ENCODE assay signal across 17 mouse cellular contexts in genomic region chr3:109178705-109179104, GRCm38 (mm10). TPM values are rescaled to one million over a fixed set of nuclear protein-coding genes. Genes with fewer than 3 reads are reported as not detected.
DNase-seq lines count a peak whose midpoint lies in the region; ATAC-seq and TF ChIP-seq lines count a peak whose summit lies in the region.
"Had no signal": no experiment of that assay in that cellular context is flagged by ENCODE, and none has a peak within 500 bp of the region (broad histone marks: within the 10 kb centered on the region; RNA-seq: fewer than 3 reads in every experiment).

No protein-coding gene starts in this region.

- H3K4me2 ChIP-seq in kidney, postnatal 0 days (ENCODE audit: low read length) = no peak overlapping the region
- H3K4me2 ChIP-seq in kidney, embryonic 14.5 days (replicated peaks; ENCODE audit: low read depth, low read length) = no peak overlapping the region
- no peak overlapping the region for H3K4me2 ChIP-seq in forebrain, postnatal 0 days (ENCODE audit: low read depth)

- H3K9ac ChIP-seq in kidney, postnatal 0 days (ENCODE audit: low read depth, low read length) = no peak overlapping the region
- no peak overlapping the region for H3K9ac ChIP-seq in kidney, embryonic 14.5 days (ENCODE audit: low read depth, low read length)
- H3K9ac ChIP-seq in forebrain, postnatal 0 days = no peak overlapping the region
- H3K9ac ChIP-seq: liver, embryonic 14.5 days had no signal

- intact Hi-C loops in heart, postnatal 10 days (cut with DNase I) = no loop called here

- no peaks in the 10 kb centered on the region for H3K27me3 ChIP-seq in kidney, postnatal 0 days (ENCODE audit: insufficient read depth, low read length)
- no peaks in the 10 kb centered on the region for H3K27me3 ChIP-seq in kidney, embryonic 14.5 days (ENCODE audit: control insufficient read depth, insufficient read depth, low read length)
- no peaks in the 10 kb centered on the region for H3K27me3 ChIP-seq in C2C12 (ENCODE audit: control insufficient read depth, insufficient read depth, insufficient read length)
- H3K27me3 ChIP-seq in forebrain, postnatal 0 days (ENCODE audit: insufficient read depth, low read length) = no peaks in the 10 kb centered on the region

- no peaks in the 10 kb centered on the region for H3K79me3 ChIP-seq in C2C12 (ENCODE audit: low read depth)

- no peak overlapping the region for H3K27ac ChIP-seq in kidney, postnatal 0 days
- H3K27ac ChIP-seq in kidney, embryonic 14.5 days (ENCODE audit: low read depth, low read length) = no peak overlapping the region
- H3K27ac ChIP-seq in forebrain, postnatal 0 days (ENCODE audit: low read depth, low read length) = no peak overlapping the region
- H3K27ac ChIP-seq: limb, embryonic 10.5 days; liver, embryonic 14.5 days had no signal

- no peak for TF ChIP-seq CTCF in kidney, postnatal 0 days (IDR thresholded peaks at IDR 0.05; ENCODE audit: low read depth)
- TF ChIP-seq CTCF in C2C12 (IDR thresholded peaks at IDR 0.05; ENCODE audit: control insufficient read depth, insufficient read depth, insufficient read length) = no peak
- no peak for TF ChIP-seq CTCF in forebrain, postnatal 0 days (IDR thresholded peaks at IDR 0.05; ENCODE audit: low read depth)

- no peaks in the 10 kb centered on the region for H3K36me3 ChIP-seq in kidney, postnatal 0 days (ENCODE audit: insufficient read depth, low read length)
- H3K36me3 ChIP-seq in kidney, embryonic 14.5 days (ENCODE audit: control insufficient read depth, insufficient read depth, low read length) = no peaks in the 10 kb centered on the region
- no peaks in the 10 kb centered on the region for H3K36me3 ChIP-seq in C2C12 (ENCODE audit: control insufficient read depth, insufficient read depth)
- no peaks in the 10 kb centered on the region for H3K36me3 ChIP-seq in forebrain, postnatal 0 days (ENCODE audit: insufficient read depth)
- H3K36me3 ChIP-seq: limb, embryonic 10.5 days had no signal

- no peak overlapping the region for H3ac ChIP-seq in C2C12 (ENCODE audit: control insufficient read depth, insufficient read length, low read depth)

- no peaks in the 10 kb centered on the region for H3K79me2 ChIP-seq in C2C12 (ENCODE audit: control insufficient read depth, insufficient read depth)

- no peak overlapping the region for H3K4me3 ChIP-seq in kidney, postnatal 0 days (replicated peaks; ENCODE audit: low read depth, low read length)
- H3K4me3 ChIP-seq in kidney, embryonic 14.5 days (ENCODE audit: low read length) = no peak overlapping the region
- no peak overlapping the region for H3K4me3 ChIP-seq in C2C12 (ENCODE audit: insufficient read depth, poor library complexity, severe bottlenecking)
- no peak overlapping the region for H3K4me3 ChIP-seq in forebrain, postnatal 0 days (ENCODE audit: low read depth, low read length)
- H3K4me3 ChIP-seq: erythroblast, embryonic 14.5 days; limb, embryonic 10.5 days had no signal

- H3K4me1 ChIP-seq in kidney, postnatal 0 days (replicated peaks; ENCODE audit: insufficient read depth, low read length) = no peaks in the 10 kb centered on the region
- H3K4me1 ChIP-seq in kidney, embryonic 14.5 days (ENCODE audit: control insufficient read depth, insufficient read depth, low read length) = no peaks in the 10 kb centered on the region
- H3K4me1 ChIP-seq in forebrain, postnatal 0 days (ENCODE audit: insufficient read depth) = no peaks in the 10 kb centered on the region

- ATAC-seq in kidney, postnatal 0 days (replicated peaks; ENCODE audit: low FRiP score, low read depth) = no peak
- ATAC-seq in kidney, embryonic 14.5 days (ENCODE audit: low FRiP score, low TSS enrichment) = no peak
- peak; percentile 77 for ATAC-seq in forebrain, postnatal 0 days
- ATAC-seq: activated CD4-positive, CD25-positive, alpha-beta regulatory T cell, adult 4 months; inflammation-experienced regulatory T-cells, adult 6 months had no signal

- 50% methylated on average over 6 of the region's 6 CpGs for WGBS in kidney, postnatal 0 days
- 57% methylated on average over 6 of the region's 6 CpGs for WGBS in kidney, embryonic 14.5 days
- WGBS in forebrain, postnatal 0 days = 34% methylated on average over 6 of the region's 6 CpGs

- no peaks in the 10 kb centered on the region for H3K9me3 ChIP-seq in kidney, postnatal 0 days (replicated peaks; ENCODE audit: low read length)
- no peaks in the 10 kb centered on the region for H3K9me3 ChIP-seq in kidney, embryonic 14.5 days (ENCODE audit: control insufficient read depth, low read length)
- no peaks in the 10 kb centered on the region for H3K9me3 ChIP-seq in forebrain, postnatal 0 days (ENCODE audit: low read length)
- H3K9me3 ChIP-seq: limb, embryonic 10.5 days had no signal

- DNase-seq in embryo, embryonic 11 days = peak; percentile 17
- DNase-seq in embryo, embryonic 10 days (ENCODE audit: low spot score) = no peak
- peak; percentile 7 for DNase-seq in kidney, postnatal 0 days (ENCODE audit: low spot score)
- peak; percentile 39 for DNase-seq in forebrain, postnatal 0 days
- no peak for DNase-seq in cerebellum, adult 11-12 months
- DNase-seq in heart, postnatal 10 days = no peak
- DNase-seq: B cell, adult 2 months; cerebellum, postnatal 14 days; gastrocnemius, postnatal 14 days; kidney, postnatal 14 days had no signal

TF ChIP-seq in C2C12, 6 proteins besides CTCF, POLR2A, EP300 and RAD21:
- TF ChIP-seq MYOD1 (IDR thresholded peaks at IDR 0.05; ENCODE audit: control insufficient read depth, insufficient read length, low read depth) = peak; percentile 25
- peak; percentile 56 for TF ChIP-seq FOSL1 (IDR thresholded peaks at IDR 0.05; ENCODE audit: insufficient read depth, low read length, poor library complexity, severe bottlenecking)
- no peak for TF ChIP-seq MYOG (IDR thresholded peaks at IDR 0.05; ENCODE audit: control insufficient read depth, extremely low read depth, insufficient read length)

RNA-seq across cellular contexts. Expression of gene Slc25a24, which starts 55.8 kb away (rescaled TPM):
- polyA plus RNA-seq in kidney, postnatal 0 days (2015; fragmentation: Nextera tagmentation; extraction: Ambion mirVana) = 14.8 and 17.9 TPM in 2 replicates
- polyA plus RNA-seq in kidney, embryonic 14.5 days (2014; fragmentation: Nextera tagmentation; extraction: Ambion mirVana) = 17.6 and 25.1 TPM in 2 replicates
- 32.6 TPM for polyA plus RNA-seq in C2C12 (2012; fragmentation: generic; extraction: Trizol)
- total RNA-seq in forebrain, postnatal 0 days (2014; rRNA removed) = 3.8 and 5.2 TPM in 2 replicates
- 2.1 and 2.7 TPM in 2 replicates for polyA plus RNA-seq in forebrain, postnatal 0 days (2015; fragmentation: Nextera tagmentation; extraction: Ambion mirVana)
- 10 to 100 TPM; 14.3 to 16.0 TPM for total RNA-seq in heart, postnatal 10 days (2021)

Comparison
In these comparisons a context has a peak if more than half of its experiments do, and no peak if none do; other contexts are left out.
1. DNase-seq: peak in embryo, embryonic 11 days (single experiment), kidney, postnatal 0 days (single experiment) and forebrain, postnatal 0 days (single experiment); none in embryo, embryonic 10 days (single experiment), cerebellum, adult 11-12 months (single experiment) and heart, postnatal 10 days (0 of 2).